Mouse (Mus musculus) testis, adult 2 months (tissue): Measurements from ENCODE around the gene Kcnip3.

ENCODE experiments used
- CTCF ChIP-seq: fragments of 200-500 bp; IDR thresholded peaks from 2 replicates; pipeline ENCODE4 v1.5.1; 2012; ENCODE audit warnings: low read depth, mild to moderate bottlenecking, inconsistent platforms, low read length, moderate library complexity; ENCODE audit not compliant: control insufficient read depth, insufficient read depth, insufficient replicate concordance
- POLR2A ChIP-seq: fragments of 200-500 bp; IDR thresholded peaks from 2 replicates; pipeline ENCODE4 v1.6.1; 2012; ENCODE audit warnings: low read depth, mild to moderate bottlenecking, inconsistent platforms, low read length, moderate library complexity; ENCODE audit not compliant: control insufficient read depth

GRCm38 (mm10) chr2:127483001-127483400 lies 38.9 kb downstream of the Kcnip3 start:
- TF ChIP-seq CTCF: no peak
- TF ChIP-seq POLR2A: no peak
